Mouse (Mus musculus) thymus, postnatal 0 days (tissue): ENCODE data around the gene Pim2. TPM values are rescaled to one million over a fixed set of nuclear protein-coding genes. Genes with fewer than 3 reads are reported as not detected.

ENCODE experiments used
- DNase-seq: peaks from one replicate; pipeline ENCODE4 v3.0.0-alpha.2; 2015; ENCODE audit warnings: low spot score
- polyA plus RNA-seq: library from polyadenylated mRNA; unstranded; fragments of >200 nt; fragmentation: Nextera tagmentation; extraction: Ambion mirVana; gene quantifications from 2 replicates; pipeline ENCODE4 v1.2.1, GENCODE M21; 2015

Pim2 gene
- polyA plus RNA-seq = 14.0 and 14.5 TPM in 2 replicates

DNA sequence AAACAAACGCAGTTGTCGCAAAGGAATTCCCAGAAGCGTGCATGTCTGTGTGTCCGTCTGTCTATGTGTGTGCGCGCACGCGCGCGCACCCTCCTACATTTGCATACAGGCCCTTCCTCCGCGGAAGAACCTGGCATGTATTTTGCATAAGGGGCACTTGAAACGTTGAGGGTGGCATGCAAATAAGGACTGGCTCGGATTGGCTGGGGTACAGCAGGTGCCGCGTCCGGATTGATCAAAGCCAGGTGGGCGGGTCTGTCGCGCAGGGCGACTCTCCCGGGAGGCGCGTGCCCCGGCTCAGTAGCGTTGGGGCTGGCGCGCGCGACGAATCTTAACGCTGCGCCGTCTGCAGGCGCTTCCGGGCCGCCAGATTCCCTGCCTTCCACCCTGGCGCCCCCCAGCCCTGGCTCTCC, at the start of gene Pim2:
Gene Pim2, plus strand, starts transcription at position 256 of the 413 bp plus-strand sequence.
- DNase-seq = peak; percentile 91

DNA sequence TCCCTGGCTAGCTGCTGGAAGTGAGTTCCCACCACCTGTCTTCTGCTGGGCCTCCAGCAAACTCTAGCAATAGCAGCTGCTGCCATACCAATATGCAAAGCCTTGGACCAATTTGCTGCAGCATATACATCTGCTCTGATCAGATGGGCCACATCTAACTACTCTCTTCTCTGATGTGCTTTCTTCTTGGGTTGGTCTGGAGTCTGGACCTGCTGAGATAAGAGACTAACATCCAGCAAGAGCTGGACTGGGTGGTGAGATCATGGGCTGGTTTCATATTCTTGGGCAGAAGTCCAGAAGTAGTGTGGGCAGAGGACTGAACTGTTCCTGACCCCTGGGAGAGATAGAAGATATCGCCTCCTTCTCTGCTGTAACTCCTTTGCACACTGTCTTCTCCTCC, 40.9 kb upstream of the Pim2 start:
- no peak for DNase-seq

DNA sequence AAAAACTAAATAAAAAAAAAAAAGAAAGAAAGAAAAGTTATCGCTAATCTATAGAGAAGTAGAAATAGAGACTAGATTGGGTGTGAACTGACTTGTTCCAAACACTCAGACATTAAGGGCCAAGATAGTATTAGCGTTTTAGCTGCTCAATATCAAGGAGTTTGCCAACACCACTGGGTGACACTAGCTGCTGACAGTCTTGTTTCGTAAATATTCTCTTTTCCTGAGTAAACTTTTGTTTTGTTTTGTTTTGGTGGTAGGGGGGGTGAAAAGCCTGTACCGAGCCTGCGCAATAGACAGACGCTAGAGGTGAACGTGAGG, 37.3 kb upstream of the Pim2 start:
- DNase-seq = no peak

DNA sequence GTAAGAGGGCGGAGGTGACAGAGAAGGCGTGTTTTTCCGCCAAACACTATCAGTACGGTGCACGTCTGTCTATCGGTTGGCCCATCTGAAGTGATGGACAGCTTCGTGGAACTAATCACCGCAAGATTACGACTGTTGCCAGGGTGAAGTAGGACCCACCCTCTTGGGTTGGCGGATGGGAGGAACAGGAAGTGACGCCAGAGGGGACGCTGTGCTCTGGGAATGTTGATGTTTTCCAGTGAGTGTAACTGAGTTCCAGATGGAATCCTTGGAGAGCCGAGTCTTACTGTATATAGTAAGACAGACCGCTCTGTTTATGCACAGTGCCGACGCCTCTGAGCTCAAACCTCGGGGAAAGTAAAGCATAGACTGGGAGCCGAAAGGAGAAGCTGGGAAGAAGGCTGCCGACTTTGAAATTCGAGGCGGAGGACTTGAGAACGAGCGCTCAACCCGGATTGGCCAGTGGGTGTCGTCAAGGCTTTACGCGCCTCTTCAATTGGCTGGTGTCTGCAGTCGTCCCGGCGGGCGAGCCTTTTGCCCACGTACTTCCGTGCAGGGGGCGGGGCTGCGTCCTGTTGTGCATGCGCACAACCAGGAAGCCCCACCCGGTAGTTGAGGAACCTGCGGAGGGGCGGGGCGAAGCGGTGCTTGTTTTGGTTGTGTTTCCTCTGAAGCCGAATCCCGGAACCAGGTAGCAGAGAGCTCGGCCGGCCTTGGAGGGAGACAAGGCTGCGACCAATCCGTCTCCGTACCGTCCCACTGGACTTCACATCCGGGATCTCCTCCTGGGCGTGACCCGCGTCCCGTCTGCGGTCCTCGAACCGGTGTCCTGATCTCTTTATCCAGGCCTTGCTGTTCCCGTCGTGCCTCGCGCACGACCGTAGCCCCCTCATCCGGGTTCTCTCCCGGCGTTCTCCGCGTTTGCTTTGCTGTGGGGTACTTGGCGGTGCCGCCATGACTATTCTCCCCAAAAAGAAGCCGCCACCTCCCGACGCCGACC, 36.6 kb upstream of the Pim2 start, which contains the start of gene Otud5:
Gene Otud5, plus strand, starts transcription at position 202 of the 1,000 bp plus-strand sequence.
- peak; percentile 96 for DNase-seq

DNA sequence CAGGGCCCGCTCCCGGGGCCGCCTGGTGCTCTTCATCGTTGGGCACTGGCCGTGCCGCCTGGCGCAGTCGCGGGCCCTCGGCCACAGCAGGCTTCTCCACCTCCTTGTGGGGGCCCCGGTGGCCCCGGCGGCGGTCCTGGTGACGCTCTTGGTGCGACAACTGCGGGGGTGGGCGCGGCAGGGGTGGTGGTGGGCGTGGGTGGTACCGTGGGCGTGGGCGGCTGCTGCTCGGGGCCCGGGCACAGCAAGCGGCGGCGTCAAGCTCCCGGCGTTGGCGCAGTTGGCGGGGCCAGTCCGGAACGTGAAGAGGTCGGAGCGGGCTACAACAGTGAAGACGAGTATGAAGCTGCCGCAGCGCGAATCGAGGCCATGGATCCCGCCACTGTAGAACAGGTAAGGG, 35.7 kb upstream of the Pim2 start:
- DNase-seq = peak; percentile 13

DNA sequence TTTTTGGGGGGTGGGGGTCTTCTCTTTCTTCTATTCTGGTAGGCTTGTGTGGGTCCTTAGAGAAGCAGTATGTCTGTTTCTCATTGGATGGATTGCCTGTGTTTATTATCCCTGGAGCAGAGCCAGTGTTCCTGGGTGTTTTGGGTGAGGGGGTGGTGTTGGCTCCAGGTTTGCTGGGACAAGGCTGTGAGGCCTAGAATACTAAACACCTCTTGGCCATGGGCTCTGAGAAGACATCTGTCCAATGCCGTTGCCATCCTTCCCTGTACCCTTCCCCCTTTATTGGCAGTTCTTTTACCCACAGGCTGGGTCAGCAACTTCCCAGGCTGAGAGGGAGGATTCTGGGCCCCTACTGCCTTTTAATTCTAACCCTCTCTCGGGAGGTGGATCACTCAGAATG, 30.2 kb upstream of the Pim2 start:
- DNase-seq = no peak

DNA sequence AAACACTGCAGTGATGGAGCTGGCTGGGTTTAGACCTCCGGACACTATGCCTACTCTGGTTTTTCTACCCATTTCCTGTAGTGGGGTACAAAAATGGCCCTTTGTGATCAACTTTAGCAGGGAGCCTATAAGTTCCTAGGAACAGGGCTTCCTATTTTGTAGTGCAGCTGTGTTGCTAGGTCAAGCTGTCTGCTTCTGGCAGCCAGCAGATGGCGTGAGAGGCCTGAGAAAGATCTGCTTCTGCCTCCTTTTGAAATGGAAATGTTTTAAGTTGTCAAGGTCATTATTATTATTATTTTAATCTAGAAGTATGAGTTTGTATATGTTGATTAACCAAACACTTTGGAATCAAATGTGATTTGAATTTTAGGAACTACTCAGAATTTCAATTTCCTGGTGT, 23.5 kb upstream of the Pim2 start:
- peak; percentile 48 for DNase-seq

DNA sequence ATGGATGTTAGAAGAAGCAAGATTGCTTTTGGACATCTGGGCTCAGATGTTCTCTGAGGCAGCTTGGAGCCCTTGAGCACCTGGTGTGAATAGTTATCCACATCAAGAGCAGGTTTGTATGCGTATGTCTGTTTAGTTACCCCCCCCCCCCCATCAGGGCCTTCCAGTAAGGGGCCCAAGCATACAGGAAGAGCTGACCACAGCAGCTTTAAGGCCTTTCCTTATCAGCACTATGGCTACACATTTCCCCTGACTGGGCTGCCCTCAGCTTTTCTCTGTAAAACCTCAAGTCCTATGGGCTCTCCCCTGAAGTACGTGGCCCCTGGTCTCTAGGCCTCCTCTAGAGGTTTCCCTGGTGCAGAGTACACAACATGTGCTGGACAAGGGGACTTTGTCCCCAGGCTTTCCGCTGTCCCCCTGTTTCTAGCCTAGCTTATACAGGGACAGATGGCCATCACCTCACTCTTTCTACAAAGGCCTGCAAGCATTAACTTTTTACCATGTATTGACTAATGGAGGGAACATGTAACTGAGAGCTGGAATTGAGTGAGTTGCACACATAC, 18.8 kb upstream of the Pim2 start:
- DNase-seq = no peak

DNA sequence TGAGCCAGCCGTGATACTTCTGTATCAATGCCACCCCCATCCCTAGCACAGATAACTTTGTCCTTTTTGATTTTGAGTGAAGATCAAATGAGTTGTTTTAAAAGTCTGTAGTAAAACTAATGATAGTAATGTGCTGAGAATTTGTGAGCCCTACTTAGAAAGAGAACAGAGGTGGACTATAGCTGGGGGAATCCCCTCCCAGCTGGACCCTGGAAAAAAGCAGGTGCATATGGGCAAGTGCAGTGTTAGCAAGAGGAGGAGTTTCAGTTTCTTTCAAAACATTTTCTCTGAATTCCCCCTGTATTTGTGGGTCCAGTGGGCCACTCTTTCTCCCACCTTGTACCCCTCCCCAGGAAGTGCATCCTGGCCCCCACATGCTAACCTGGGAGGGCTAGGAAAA, 14.9 kb upstream of the Pim2 start:
- DNase-seq = no peak

DNA sequence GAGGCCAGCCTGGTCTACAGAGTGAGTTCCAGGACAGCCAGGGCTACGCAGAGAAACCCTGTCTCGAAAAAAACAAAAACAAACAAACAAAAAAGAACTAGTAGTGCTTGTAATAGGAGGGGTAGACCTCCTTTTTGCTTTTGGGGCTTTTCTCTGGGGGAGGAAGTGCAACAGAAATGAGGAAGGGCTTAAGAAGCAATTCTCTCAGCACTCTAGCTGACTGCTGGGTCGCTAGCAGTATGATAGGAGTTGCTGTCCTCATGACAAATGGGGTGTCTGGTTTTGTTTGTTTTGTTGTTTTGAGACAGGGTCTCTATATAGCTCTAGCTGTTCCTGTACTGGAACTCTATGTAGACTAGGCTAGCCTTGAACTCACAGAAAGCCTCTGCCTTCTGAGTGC, 13.5 kb upstream of the Pim2 start:
- no peak for DNase-seq

DNA sequence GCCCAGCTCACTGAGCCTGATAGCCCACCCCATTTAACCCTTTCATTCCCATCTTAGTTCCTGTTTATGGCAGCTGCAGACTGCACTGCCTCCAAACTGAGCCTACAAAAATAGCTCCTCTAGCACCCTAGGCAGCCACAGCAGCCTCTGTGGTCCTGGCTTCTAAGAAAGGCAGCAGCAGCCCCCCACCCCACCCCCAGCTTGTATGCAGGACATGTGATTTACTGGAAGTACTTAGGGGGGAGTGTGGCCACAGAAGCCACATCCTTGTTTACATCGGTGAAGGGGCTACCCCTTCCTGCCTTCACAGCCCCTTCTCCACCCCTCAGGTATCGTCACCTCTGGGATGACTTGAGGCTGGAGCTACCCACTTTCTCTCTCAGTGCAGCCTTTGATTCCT, 12.7 kb upstream of the Pim2 start:
- peak; percentile 48 for DNase-seq

DNA sequence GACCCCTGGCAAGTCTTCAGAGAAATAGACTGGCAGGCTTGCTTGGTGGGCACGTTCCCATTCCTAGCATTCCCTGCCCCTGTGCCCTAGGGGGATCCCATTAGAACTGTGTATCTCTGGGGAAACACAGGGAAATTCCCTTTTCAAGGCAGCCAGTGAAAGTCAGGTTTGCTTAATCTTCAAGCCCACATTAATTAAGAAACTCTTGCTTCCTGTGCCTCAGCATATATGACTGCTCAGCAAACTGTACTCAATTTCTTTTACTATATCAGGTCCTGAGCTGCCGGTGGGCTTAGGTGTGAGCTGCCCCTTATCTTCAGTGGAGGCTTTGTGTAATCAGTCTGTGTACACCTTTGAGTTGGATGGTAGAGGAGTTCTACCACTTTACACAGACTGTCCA, 12.3 kb upstream of the Pim2 start:
- no peak for DNase-seq

DNA sequence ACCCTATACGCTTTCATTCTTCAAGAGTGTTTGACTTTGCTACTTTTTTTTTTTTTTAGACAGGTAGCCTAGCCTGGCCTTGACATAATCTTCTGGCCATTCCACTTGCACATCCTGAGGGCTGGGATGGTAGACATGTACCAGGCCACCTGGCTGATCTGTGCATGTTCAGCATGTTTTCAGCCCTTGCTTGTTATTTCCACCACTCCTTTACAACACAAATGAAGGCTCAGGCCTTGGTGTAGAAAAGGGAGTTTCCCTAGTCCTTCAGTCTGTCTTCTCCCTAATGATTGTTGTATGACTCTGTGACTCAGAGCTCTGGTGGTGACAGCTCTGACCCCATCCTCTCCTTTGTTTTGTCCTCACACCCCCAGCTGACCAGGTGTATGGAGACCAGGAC, 10.9 kb upstream of the Pim2 start:
- DNase-seq = no peak

DNA sequence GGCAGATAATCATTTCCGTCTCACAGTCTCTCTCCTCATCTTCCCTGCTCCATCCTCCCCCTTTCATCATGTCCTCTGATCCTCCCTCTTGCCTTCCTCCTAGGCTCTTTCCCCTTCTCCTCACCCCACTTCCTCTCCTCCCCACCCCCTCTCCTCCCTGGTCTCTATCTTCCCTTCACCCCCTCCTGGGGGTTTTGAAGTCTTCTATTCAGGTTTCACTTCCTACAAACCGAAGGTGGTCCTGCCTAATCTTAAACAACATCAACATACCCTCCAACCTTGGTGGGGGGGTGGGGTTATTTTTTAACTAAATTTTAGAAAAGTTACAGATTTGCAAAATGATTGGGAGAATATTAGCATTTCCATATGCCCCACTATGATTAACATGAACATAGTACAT, 9.6 kb upstream of the Pim2 start:
- no peak for DNase-seq

DNA sequence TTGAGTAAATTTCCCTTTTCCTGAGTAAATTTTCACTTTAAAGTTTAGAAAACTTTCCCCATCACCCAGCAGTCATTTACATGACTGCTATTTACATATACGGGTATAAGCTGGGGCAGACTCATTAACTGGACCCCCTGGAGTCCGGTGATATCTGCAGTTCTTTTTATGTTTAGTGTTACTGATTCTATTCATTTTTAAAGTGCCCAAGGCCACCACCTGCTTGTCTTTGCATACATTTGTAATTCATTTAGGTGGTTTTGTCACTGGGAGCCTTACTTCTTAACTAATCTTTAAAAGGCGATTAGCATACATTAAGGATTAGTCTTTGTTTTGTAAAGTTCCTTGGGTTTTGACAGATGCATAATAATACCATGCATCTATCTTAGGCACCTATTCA, 8.2 kb upstream of the Pim2 start:
- no peak for DNase-seq

DNA sequence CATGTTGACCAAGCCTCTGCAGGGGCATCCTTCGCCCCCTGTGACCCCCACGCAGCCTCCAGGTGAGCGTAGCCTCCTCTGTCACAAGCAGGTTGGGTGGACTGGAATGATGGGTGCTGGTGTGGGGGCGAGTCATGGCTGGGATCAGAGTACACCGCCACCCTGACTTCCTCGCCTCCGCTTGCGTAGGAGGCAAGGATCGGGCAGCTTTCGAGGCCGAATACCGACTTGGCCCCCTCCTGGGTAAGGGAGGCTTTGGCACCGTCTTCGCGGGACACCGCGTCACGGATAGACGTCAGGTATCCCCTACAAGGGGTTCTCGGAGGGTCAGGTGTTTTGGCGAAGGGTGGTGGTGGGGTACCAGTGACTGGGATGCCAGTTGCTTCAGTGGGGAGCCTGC, 433 bp downstream of the Pim2 start:
- no peak for DNase-seq

DNA sequence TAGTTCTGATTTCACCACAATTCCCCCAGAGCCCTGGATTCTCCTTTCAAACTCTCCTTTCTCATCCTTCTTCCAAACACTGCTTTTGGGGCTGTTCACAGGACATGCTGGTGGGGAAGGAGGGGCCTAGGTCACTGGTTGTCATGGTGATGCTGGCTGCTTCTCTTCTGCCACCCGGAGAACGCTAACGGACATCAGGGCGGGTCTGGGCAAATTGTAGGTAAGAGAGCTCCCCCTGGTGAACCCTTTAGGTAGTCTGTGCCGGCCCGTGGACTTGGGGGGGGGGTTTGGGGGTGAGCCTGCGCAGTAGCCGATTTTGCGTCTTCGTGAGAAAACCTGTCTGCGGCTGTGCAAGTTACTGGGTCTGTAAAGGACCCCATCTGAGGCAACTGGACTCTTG, 1.8 kb downstream of the Pim2 start:
- peak; percentile 66 for DNase-seq

DNA sequence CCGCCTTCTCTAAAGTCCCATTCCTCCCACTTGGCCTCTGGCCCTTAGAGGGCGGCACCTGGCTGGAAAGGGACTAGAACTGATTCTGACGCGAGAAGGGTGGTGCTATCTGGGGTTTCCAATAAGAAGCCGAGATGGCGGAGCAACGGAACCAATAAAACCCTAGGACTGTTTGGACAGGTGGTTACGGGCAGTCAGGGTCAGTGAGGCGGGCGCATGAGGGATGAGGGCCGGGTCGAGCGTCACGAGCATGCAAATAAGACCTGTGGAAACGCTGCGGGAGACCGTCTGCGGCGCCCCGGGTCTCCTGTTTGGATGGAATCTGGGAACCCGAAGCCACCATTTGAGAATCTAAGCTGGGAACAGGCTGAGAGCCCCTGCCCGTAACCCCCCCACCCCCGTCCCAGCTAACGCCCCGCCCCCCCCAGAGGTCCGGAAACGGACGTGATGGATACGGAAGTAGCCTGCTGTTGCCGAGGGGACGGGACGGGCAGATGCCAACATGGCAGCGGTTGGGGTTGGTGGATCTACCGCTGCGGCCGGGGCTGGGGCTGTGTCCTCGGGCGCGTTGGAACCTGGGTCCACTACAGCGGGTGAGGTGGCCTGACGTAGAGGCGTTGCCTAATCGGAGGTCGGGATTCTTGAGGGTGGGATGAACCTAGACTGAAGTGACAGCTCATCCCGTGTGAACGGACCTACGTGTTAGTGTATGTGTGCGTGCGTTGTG, 5.9 kb downstream of the Pim2 start, which contains the start of gene Slc35a2:
Gene Slc35a2, plus strand, starts transcription at position 188 of the 727 bp plus-strand sequence.
- DNase-seq = peak; percentile 64

DNA sequence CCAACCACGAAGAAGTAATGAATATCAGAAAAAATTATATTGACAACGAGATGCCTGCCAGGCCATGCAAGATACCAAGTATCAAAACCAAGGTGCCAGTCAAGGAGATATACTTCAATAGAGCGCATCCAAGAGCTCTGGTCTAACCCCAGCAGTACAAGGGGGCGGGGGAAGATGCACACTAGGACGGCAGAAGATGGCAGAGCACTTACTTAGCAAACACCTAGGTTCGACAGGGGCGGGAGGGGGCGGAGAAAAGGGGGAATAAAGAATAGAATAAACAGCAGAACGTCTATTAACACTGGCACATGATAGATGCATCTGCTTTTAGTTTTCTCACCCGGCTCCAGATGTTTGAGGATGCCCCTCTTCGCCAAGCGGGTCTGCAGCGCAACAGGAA, 20.1 kb downstream of the Pim2 start:
- DNase-seq = peak; percentile 10

DNA sequence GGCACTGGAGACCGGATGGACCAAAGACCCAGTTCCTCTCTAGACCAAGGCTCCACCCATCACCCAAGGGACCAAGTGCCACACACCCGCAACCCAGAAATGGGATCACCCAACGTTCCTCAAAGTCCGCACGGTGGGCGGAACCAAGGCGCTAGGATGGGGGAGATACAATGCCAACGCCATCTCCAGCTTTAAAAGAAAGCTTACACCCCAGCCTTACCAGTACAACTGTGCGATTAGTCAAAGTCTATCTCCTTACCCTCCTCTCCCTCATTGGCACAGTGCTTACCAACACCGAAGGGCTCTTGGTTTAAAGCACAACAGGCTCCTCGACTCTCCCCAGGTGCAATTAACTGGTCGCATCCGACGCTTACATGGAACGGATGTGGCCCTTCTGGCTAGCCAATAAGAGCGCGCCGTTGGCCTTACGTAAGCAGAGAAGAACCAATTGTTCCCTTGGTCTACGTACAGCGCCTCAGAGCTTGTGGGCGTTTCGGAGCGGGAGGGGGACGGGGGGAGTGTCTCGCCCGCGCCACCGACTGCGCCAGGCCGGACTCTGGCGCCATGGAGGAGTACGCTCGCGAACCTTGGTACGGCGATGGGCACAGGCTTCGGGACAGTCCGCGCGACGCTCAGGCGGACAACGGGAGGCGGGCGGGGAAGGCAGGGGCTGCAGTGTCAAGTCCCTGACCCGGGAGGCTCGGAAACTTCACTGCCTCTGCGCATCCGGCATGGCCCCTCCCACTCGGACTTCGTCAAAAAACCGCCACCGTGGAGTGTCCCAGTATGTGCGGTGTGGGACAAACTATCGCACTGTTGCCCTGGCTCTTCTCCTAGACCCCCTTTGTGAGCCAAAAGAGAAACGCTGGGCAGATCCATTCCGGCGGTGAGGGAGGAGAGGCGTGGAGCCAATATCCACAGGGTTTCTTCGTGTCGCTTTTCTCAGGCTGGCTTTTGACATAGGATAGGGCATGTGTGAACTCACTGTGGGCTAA, 21.1 kb downstream of the Pim2 start, which contains the start of the genes Pqbp1 and Timm17b:
Gene Pqbp1, minus strand, starts transcription at position 390 of the 995 bp plus-strand sequence.
Gene Timm17b, plus strand, starts transcription at position 478 of the 995 bp plus-strand sequence.
- peak; percentile 91 for DNase-seq

DNA sequence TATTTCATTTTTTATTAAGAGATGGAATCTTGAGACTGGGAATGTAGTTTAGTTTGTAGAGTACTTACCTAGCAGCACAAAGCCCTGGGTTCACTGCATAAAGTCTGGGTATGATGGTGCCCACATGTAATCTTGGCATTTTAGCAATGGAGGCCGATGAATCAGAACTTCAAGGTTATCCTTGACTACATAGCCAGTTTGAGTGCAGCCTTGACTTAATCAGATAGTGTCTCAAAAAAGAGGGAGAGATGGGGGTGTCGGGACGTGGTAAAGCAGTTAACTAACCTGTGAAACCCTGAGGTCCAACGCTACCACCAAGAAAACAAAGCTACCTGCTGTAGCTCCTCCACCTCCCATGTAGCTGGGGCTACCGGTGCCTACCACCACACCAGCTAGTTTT, 26.4 kb downstream of the Pim2 start:
- DNase-seq = no peak
